Mouse (Mus musculus) limb, embryonic 14.5 days (tissue): ENCODE data around the gene Nck1. TPM values are rescaled to one million over a fixed set of nuclear protein-coding genes. Genes with fewer than 3 reads are reported as not detected.

Source experiments
- ATAC-seq: fragments of 200-750 bp; cut with Nextera tagmentation; 2 replicates; pipeline ENCODE4 v1.8.0; 2017; ENCODE audit warnings: low read depth, moderate number of reproducible peaks, moderate TSS enrichment; ENCODE audit not compliant: low FRiP score
- DNase-seq: peaks from one replicate; pipeline ENCODE4 v3.0.0-alpha.2; 2015; ENCODE audit warnings: low spot score
- H3K27ac ChIP-seq: fragments of 300-500 bp; sonication (generic); replicated peaks from 2 replicates; pipeline ENCODE4 v1.5.1; 2014; ENCODE audit warnings: low read depth, mild to moderate bottlenecking, low read length, moderate library complexity, mixed read lengths
- H3K27me3 ChIP-seq: fragments of 300-500 bp; sonication (generic); 2 replicates; pipeline ENCODE4 v1.6.1; 2014; ENCODE audit warnings: low read length, mixed read lengths; ENCODE audit not compliant: control insufficient read depth, insufficient read depth
- H3K36me3 ChIP-seq: fragments of 300-500 bp; sonication (generic); 2 replicates; pipeline ENCODE4 v1.6.1; 2014; ENCODE audit warnings: mild to moderate bottlenecking, low read length, moderate library complexity, mixed read lengths; ENCODE audit not compliant: control insufficient read depth, insufficient read depth
- H3K4me1 ChIP-seq: fragments of 300-500 bp; sonication (generic); 2 replicates; pipeline ENCODE4 v1.6.1; 2014; ENCODE audit warnings: antibody characterized with exemption, low read length, mixed read lengths; ENCODE audit not compliant: control insufficient read depth, insufficient read depth
- H3K4me2 ChIP-seq: fragments of 300-500 bp; sonication (generic); replicated peaks from 2 replicates; pipeline ENCODE4 v1.6.1; 2014; ENCODE audit warnings: low read depth, mild to moderate bottlenecking, low read length, moderate library complexity; ENCODE audit not compliant: severe bottlenecking
- H3K4me3 ChIP-seq: fragments of 300-500 bp; sonication (generic); replicated peaks from 2 replicates; pipeline ENCODE4 v1.5.1; 2014; ENCODE audit warnings: low read length
- H3K9ac ChIP-seq: fragments of 300-500 bp; sonication (generic); 2 replicates; pipeline ENCODE4 v1.6.1; 2014; ENCODE audit warnings: mild to moderate bottlenecking, low read depth, low read length, moderate library complexity; ENCODE audit not compliant: severe bottlenecking
- H3K9me3 ChIP-seq: fragments of 300-500 bp; sonication (generic); 2 replicates; pipeline ENCODE4 v1.6.1; 2016; ENCODE audit warnings: low read length; ENCODE audit not compliant: control insufficient read depth
- POLR2A ChIP-seq: fragments of 200-500 bp; IDR thresholded peaks from 2 replicates; pipeline ENCODE4 v1.8.0; 2012; ENCODE audit warnings: inconsistent platforms, mild to moderate bottlenecking, moderate library complexity, borderline replicate concordance; ENCODE audit not compliant: insufficient read depth, insufficient read length; ENCODE audit errors: extremely low read depth
- WGBS: fragments of 180-500 bp; shearing (Covaris S2); extraction: QIAGEN DNeasy Blood & Tissue Kit; methylation state at CpG from one replicate; pipeline ENCODE4 v1.1.7; 2014; 5-methylcytosine and 5-hydroxymethylcytosine counted together
- polyA plus RNA-seq, 2 experiments: library from polyadenylated mRNA; depleted of rRNA in 1 of 2; stranded (reverse) in 1 of 2; unstranded in 1 of 2; fragments of >200 nt; fragmentation: Nextera tagmentation in 1 of 2; extraction: Ambion mirVana in 1 of 2; gene quantifications; 2 replicates each; pipeline versions ENCODE4 v1.2.1 to v1.2.3; 2012 to 2014

Nck1 gene
- 26.5 and 49.3 TPM in 2 replicates for polyA plus RNA-seq (2012; rRNA removed)
- 67.3 and 83.7 TPM in 2 replicates for polyA plus RNA-seq (2014; fragmentation: Nextera tagmentation; extraction: Ambion mirVana)

DNA sequence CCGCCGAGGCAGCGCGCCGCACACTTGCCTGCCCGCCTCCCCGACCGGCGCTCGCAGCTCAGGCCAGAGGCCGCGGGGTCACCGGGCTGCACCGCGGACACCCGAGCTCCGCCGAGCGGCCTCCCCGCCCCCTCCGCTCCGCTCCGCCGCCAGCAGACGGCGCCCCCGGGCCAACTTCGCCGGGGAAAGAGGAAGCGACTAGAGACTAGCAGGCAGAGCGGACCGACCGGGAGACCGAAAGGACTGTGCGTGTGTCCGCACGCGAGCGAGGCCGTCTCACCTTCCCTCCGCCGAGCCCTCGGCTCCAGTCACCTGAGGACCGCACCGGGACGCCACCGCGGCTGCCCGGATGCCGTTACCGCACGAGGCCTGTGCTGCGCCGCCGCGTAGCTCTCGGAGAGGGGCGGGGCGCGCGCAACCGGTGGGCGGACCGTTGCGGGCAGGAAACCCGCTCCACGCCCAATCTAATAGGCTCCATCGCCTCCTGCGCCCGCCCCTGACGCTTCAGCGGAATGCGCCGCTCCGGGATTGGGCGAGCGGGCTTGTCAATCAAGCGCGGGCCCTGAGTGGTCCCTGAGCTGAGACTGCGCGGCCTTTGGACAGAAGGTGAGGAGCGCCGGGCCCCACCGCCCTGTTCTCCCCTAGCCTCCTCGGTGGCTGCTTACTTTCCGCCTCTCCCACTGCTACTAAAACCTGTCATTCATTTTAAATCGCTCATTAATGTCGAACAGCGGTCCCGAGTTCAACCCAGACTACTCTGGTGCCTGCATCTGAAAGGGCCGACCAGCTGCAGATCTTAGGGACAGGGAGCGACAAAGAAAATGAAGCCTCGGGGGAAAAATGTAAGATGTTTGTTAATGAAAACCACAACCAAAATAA is at the start of gene Nck1:
Gene Nck1, minus strand, starts transcription at position 420 of the 879 bp plus-strand sequence.
- H3K27me3 ChIP-seq = no peaks in the 10 kb centered on the region
- 0 out of 2 replicates have a peak, but pooled peaks cover 6% of the 10 kb centered on the region for H3K9me3 ChIP-seq
- 4% methylated on average over 68 of the region's 93 CpGs for WGBS
- no peaks in the 10 kb centered on the region for H3K36me3 ChIP-seq
- ATAC-seq (peak; percentile 99), DNase-seq (peak; percentile 99)
- H3K9ac ChIP-seq = peak within 1 kb of the TSS; percentile 86
- H3K4me3 ChIP-seq = peak within 1 kb of the TSS; percentile 89
- peak within 1 kb of the TSS; percentile 92 for H3K27ac ChIP-seq
- peaks cover 9% of the 10 kb centered on the region; the same call in 1 of the 2 replicates for H3K4me1 ChIP-seq
- peak; percentile 56; the same call in 1 of the 2 replicates for TF ChIP-seq POLR2A
- peak within 1 kb of the TSS; percentile 63 for H3K4me2 ChIP-seq

DNA sequence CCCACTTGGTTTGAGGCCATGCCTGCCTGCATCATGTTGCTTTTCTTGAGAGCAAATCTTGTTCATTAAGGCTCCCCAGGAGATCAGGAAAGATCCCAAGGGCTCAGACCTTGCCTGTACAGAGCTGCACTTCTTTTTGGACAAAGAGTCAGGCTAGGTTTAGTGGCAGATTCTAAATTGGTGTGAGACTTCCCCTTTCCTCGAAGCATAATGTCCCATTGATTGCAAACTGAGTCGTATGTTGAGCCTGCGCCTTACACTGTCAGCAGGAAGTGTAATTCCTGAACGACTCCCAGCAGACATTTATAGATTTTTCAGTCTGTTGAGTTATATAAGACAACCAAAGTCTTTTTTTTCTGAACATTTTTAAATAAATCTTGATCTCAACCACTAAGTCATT is 44.5 kb upstream of the Nck1 start:
- WGBS = 37% methylated on average over 4 of the region's 4 CpGs
- no peak overlapping the region for H3K9ac ChIP-seq
- no peaks in the 10 kb centered on the region for H3K4me1 ChIP-seq
- no peaks in the 10 kb centered on the region for H3K36me3 ChIP-seq
- no peak overlapping the region for H3K27ac ChIP-seq
- ATAC-seq (no peak), DNase-seq (no peak)
- no peak overlapping the region for H3K4me2 ChIP-seq
- no peaks in the 10 kb centered on the region for H3K27me3 ChIP-seq
- no peak for TF ChIP-seq POLR2A
- H3K9me3 ChIP-seq = no peaks in the 10 kb centered on the region
- no peak overlapping the region for H3K4me3 ChIP-seq

DNA sequence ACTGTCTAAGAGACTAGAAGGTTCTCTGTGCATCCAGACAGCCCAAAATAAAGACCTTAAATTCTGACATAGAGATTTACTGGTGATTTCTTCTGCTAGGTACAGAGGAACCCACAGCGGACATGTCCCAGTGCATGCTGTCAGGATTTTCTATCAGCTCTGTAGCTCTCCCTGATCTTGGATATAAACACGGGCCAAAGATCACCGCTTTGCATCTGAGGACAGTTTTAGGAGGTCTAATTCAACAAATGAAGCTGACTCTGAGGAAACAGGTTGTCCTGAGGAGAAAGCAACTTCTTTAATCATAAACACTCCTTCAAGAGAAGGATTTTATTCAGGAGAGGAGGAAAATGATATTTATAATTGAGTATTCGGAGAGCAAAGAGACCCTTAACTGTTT is 38.1 kb upstream of the Nck1 start:
- Histone ChIP-seq H3K27ac (no peak overlapping the region), H3K4me3 (no peak overlapping the region), H3K36me3 (no peaks in the 10 kb centered on the region), H3K9me3 (no peaks in the 10 kb centered on the region), H3K9ac (no peak overlapping the region), H3K4me1 (peaks cover 7% of the 10 kb centered on the region), H3K27me3 (no peaks in the 10 kb centered on the region), H3K4me2 (no peak overlapping the region)
- TF ChIP-seq POLR2A = no peak
- DNase-seq = no peak
- WGBS = 83% methylated on average over 4 of the region's 4 CpGs
- ATAC-seq = no peak

DNA sequence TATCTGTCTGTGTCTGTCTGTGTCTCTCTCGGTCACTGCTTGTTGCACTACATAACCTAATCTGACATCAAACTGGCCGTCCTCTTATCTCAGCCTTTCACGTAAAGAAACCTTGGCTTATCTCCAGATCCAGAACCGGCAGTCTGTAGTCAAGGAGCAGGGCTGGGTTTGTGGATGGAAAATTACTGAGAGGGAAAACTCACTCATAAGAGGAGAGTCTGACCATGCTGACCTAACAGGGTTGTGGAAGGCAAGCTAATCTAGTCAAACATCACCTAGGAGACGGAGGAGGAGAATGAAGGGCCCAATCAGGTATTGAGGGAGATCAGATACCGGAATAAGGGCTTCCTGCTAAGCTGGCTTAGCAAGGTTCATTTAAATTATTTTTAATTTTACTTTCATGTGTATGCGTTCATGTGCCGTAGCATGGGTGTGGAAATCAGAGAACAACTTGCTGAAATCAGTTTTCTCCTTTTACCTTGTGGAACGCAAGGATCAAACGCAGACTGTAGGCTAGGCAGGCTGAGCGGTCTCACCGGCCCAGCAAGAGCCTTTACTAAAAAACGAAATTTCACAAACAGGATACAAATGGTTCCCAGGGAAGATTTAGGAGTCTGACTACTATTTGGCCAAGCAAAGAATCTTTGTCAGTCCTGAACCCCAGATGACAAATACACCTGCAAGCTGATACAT is 37.1 kb upstream of the Nck1 start:
- Histone ChIP-seq H3K27ac (no peak overlapping the region), H3K36me3 (no peaks in the 10 kb centered on the region), H3K9ac (no peak overlapping the region), H3K4me1 (peaks cover 7% of the 10 kb centered on the region), H3K4me2 (no peak overlapping the region), H3K9me3 (no peaks in the 10 kb centered on the region), H3K27me3 (no peaks in the 10 kb centered on the region), H3K4me3 (no peak overlapping the region)
- ATAC-seq (no peak), DNase-seq (peak; percentile 14)
- 59% methylated on average over 13 of the region's 13 CpGs for WGBS
- TF ChIP-seq POLR2A = no peak
